14 mouse cellular contexts compared by ENCODE assay signal in genomic region chr2:179571175-179571769, GRCm38 (mm10).
DNase-seq lines count a peak whose midpoint lies in the region; ATAC-seq lines count a peak whose summit lies in the region.
"Had no signal": no experiment of that assay in that cellular context is flagged by ENCODE, and none has a peak within 500 bp of the region (broad histone marks: within the 10 kb centered on the region; RNA-seq: fewer than 3 reads in every experiment).

No protein-coding gene starts in this region.

- H3K27me3 ChIP-seq in neural tube, embryonic 11.5 days (ENCODE audit: control insufficient read depth, insufficient read depth, low read length) = no peaks in the 10 kb centered on the region
- no peaks in the 10 kb centered on the region for H3K27me3 ChIP-seq in forebrain, embryonic 16.5 days (replicated peaks; ENCODE audit: control insufficient read depth, insufficient read depth, low read length)
- peaks cover 4% of the 10 kb centered on the region; the same call in 1 of the 2 replicates for H3K27me3 ChIP-seq in midbrain, embryonic 12.5 days
- H3K27me3 ChIP-seq: CH12.LX; liver, embryonic 12.5 days had no signal

- no peak overlapping the region for H3K27ac ChIP-seq in neural tube, embryonic 11.5 days (ENCODE audit: low read depth, low read length)
- no peak overlapping the region for H3K27ac ChIP-seq in forebrain, embryonic 16.5 days (ENCODE audit: low read length)
- H3K27ac ChIP-seq in midbrain, embryonic 12.5 days (replicated peaks) = no peak overlapping the region
- H3K27ac ChIP-seq: liver, embryonic 12.5 days had no signal

- ATAC-seq in neural tube, embryonic 11.5 days (ENCODE audit: insufficient read depth, low FRiP score, low TSS enrichment) = peak; percentile 80
- peak; percentile 69 for ATAC-seq in forebrain, embryonic 16.5 days
- ATAC-seq in midbrain, embryonic 12.5 days (ENCODE audit: low FRiP score, low read depth) = peak; percentile 76
- ATAC-seq: liver, embryonic 12.5 days had no signal

- 21% methylated on average over 6 of the region's 6 CpGs for WGBS in neural tube, embryonic 11.5 days
- 9% methylated on average over 6 of the region's 6 CpGs for WGBS in forebrain, embryonic 16.5 days
- 13% methylated on average over 6 of the region's 6 CpGs for WGBS in midbrain, embryonic 12.5 days

- peaks cover 25% of the 10 kb centered on the region for H3K4me1 ChIP-seq in neural tube, embryonic 11.5 days (ENCODE audit: control insufficient read depth, insufficient read depth, low read length)
- H3K4me1 ChIP-seq in forebrain, embryonic 16.5 days (replicated peaks; ENCODE audit: control insufficient read depth, insufficient read depth, low read length) = peaks cover 25% of the 10 kb centered on the region
- peaks cover 48% of the 10 kb centered on the region for H3K4me1 ChIP-seq in midbrain, embryonic 12.5 days
- H3K4me1 ChIP-seq: heart, embryonic 12.5 days; liver, embryonic 12.5 days had no signal

- H3K4me2 ChIP-seq in neural tube, embryonic 11.5 days (ENCODE audit: low read depth) = no peak overlapping the region
- no peak overlapping the region for H3K4me2 ChIP-seq in forebrain, embryonic 16.5 days (ENCODE audit: low read length)
- 0 out of 2 replicates have a peak overlapping the region, but pooled peaks have one; percentile 9 for H3K4me2 ChIP-seq in midbrain, embryonic 12.5 days (replicated peaks)
- H3K4me2 ChIP-seq: heart, embryonic 12.5 days; liver, embryonic 12.5 days had no signal

- peak; percentile 37 for DNase-seq in neural tube, embryonic 11.5 days (ENCODE audit: low spot score)
- DNase-seq in neural tube, embryonic 10.5 days (ENCODE audit: extremely low spot score, low spot score) = no peak
- DNase-seq in adrenal gland, postnatal 4 days (ENCODE audit: low spot score in 2 of 2) = no peak
- DNase-seq in kidney, adult 11 months = no peak
- DNase-seq in spleen, adult 18-20 months = no peak
- DNase-seq: adrenal gland, postnatal 10 days; kidney, adult 18-20 months; layer of hippocampus, postnatal 36 days; right cerebral cortex, postnatal 4 days had no signal

- no peaks in the 10 kb centered on the region for H3K9me3 ChIP-seq in neural tube, embryonic 11.5 days (ENCODE audit: control insufficient read depth, low read length)
- H3K9me3 ChIP-seq in forebrain, embryonic 16.5 days (ENCODE audit: control insufficient read depth, low read length) = no peaks in the 10 kb centered on the region; the same call in 1 of the 2 replicates
- H3K9me3 ChIP-seq in midbrain, embryonic 12.5 days = no peaks in the 10 kb centered on the region
- H3K9me3 ChIP-seq: liver, embryonic 12.5 days had no signal

- H3K4me3 ChIP-seq in neural tube, embryonic 11.5 days (ENCODE audit: low read depth, low read length) = no peak overlapping the region
- H3K4me3 ChIP-seq in forebrain, embryonic 16.5 days (replicated peaks; ENCODE audit: low read length) = no peak overlapping the region
- H3K4me3 ChIP-seq in midbrain, embryonic 12.5 days = no peak overlapping the region
- H3K4me3 ChIP-seq: heart, embryonic 12.5 days; liver, embryonic 12.5 days had no signal

- no peaks in the 10 kb centered on the region for H3K36me3 ChIP-seq in neural tube, embryonic 11.5 days (ENCODE audit: control insufficient read depth, insufficient read depth, low read length)
- no peaks in the 10 kb centered on the region for H3K36me3 ChIP-seq in forebrain, embryonic 16.5 days (ENCODE audit: control insufficient read depth, insufficient read depth)
- H3K36me3 ChIP-seq in midbrain, embryonic 12.5 days = no peaks in the 10 kb centered on the region
- H3K36me3 ChIP-seq: heart, embryonic 12.5 days; liver, embryonic 12.5 days had no signal

- H3K9ac ChIP-seq in neural tube, embryonic 11.5 days (ENCODE audit: low read length) = no peak overlapping the region
- H3K9ac ChIP-seq in forebrain, embryonic 16.5 days (replicated peaks; ENCODE audit: low read depth, low read length) = no peak overlapping the region
- H3K9ac ChIP-seq in midbrain, embryonic 12.5 days (replicated peaks) = no peak overlapping the region
- H3K9ac ChIP-seq: heart, embryonic 12.5 days; liver, embryonic 12.5 days had no signal
